Mouse (Mus musculus): ENCODE data around the gene Prkra.
A peak's percentile ranks its signal among the peaks of the same experiment; 100 is the strongest.

GRCm38 (mm10) chr2:76585090-76585489 lies 62.7 kb downstream of the Prkra start:
- no peak for TF ChIP-seq POLR2A (IDR thresholded peaks at IDR 0.05; ENCODE audit: insufficient read depth, low read depth, low read length)
- peak; percentile 29; the same call in 1 of the 2 replicates for TF ChIP-seq CTCF (IDR thresholded peaks at IDR 0.05)
- no peak for TF ChIP-seq EP300 (IDR thresholded peaks at IDR 0.05; ENCODE audit: insufficient read depth, low read depth, low read length)

All from heart, adult 2 months (tissue).